Mouse (Mus musculus) ovary, postnatal 14 days (tissue): Measurements from ENCODE around the gene Cryzl2.

Source experiments
- DNase-seq: peaks from one replicate; pipeline ENCODE4 v3.0.0; 2022; ENCODE audit warnings: low spot score

Gene Cryzl2

GRCm38 (mm10) chr1:157532826-157533460 is 74.6 kb downstream of the Cryzl2 start:
- no peak for DNase-seq

GRCm38 (mm10) chr1:157535571-157535970 is 77.2 kb downstream of the Cryzl2 start:
- DNase-seq: no peak

GRCm38 (mm10) chr1:157536471-157536870 is 78.1 kb downstream of the Cryzl2 start:
- DNase-seq: peak; percentile 46

GRCm38 (mm10) chr1:157537636-157538035 is 79.3 kb downstream of the Cryzl2 start:
- no peak for DNase-seq
